Mouse (Mus musculus) myocyte (in vitro differentiated cells): ENCODE measurements around the gene Cyp4x1.

Experiments
- E2F4 ChIP-seq: IDR thresholded peaks from one replicate; pipeline ENCODE4 v1.6.1; 2011; ENCODE audit warnings: mild to moderate bottlenecking, control low read depth, moderate library complexity; ENCODE audit not compliant: insufficient read depth
- MYOG ChIP-seq, 3 experiments: IDR thresholded peaks; one replicate each; pipeline ENCODE4 v1.6.1; 2011; ENCODE audit warnings: control low read depth in 2 of 3, low read depth in 2 of 3, mild to moderate bottlenecking in 2 of 3; ENCODE audit not compliant: insufficient read length in 2 of 3, control insufficient read depth in 1 of 3, insufficient read depth in 1 of 3
- POLR2A ChIP-seq: IDR thresholded peaks from one replicate; pipeline ENCODE4 v1.6.1; 2011; ENCODE audit warnings: low read depth, mild to moderate bottlenecking, control low read depth, moderate library complexity; ENCODE audit not compliant: insufficient read length
- TCF3 ChIP-seq: IDR thresholded peaks from one replicate; pipeline ENCODE4 v1.6.1; 2011; ENCODE audit warnings: low read depth, control low read depth; ENCODE audit not compliant: insufficient read length
- USF1 ChIP-seq: IDR thresholded peaks from one replicate; pipeline ENCODE4 v1.6.1; 2011; ENCODE audit warnings: low read depth, mild to moderate bottlenecking, control low read depth, moderate library complexity

GRCm38 (mm10) chr4:115121608-115122007 lies 12.5 kb downstream of the Cyp4x1 start:
- TF ChIP-seq MYOG (IDR thresholded peaks at IDR 0.05; ENCODE audit: control insufficient read depth in 1 of 3, insufficient read depth in 1 of 3, insufficient read length in 2 of 3, low read depth in 2 of 3) (no peak), POLR2A (no peak), E2F4 (no peak), TCF3 (no peak), USF1 (no peak)
